Mouse (Mus musculus) MEL (cell line): ENCODE measurements around the gene Tab1. TPM values are rescaled to one million over a fixed set of nuclear protein-coding genes. Genes with fewer than 3 reads are reported as not detected.
"Not testable (repeated sequence)": the region's sequence is repeated elsewhere in the genome, so short reads cannot be mapped to it uniquely, and the experiment has no call there.

Source experiments
- DNase-seq: peaks from one replicate; pipeline ENCODE4 v3.0.0; 2011; ENCODE audit warnings: low read depth, low spot score
- H3K27ac ChIP-seq: 2 replicates; pipeline ENCODE4 v1.5.1; 2012; ENCODE audit warnings: low read depth, mild to moderate bottlenecking, control low read depth, low read length, moderate library complexity; ENCODE audit not compliant: control insufficient read depth
- H3K27me3 ChIP-seq, 2 experiments: fragments of 150-350 bp in 1 of 2; sonication (generic) in 1 of 2; 2 replicates each; pipeline ENCODE4 v1.6.1; 2012; ENCODE audit warnings: low read length in 2 of 2, mild to moderate bottlenecking in 2 of 2, improper control_type of control experiment in 1 of 2, moderate library complexity in 1 of 2; ENCODE audit not compliant: insufficient read depth in 2 of 2, control insufficient read depth in 1 of 2
- H3K36me3 ChIP-seq, 2 experiments: 2 replicates each; pipeline ENCODE4 v1.6.1; 2012 to 2014; ENCODE audit warnings: low read length in 2 of 2, improper control_type of control experiment in 1 of 2, inconsistent platforms in 1 of 2, mild to moderate bottlenecking in 1 of 2; ENCODE audit not compliant: insufficient read depth in 2 of 2, control insufficient read depth in 1 of 2
- H3K4me1 ChIP-seq, 2 experiments: fragments of 150-350 bp in 1 of 2; sonication (generic) in 1 of 2; 2 replicates each; pipeline ENCODE4 v1.6.1; 2012; ENCODE audit warnings: low read length in 2 of 2, improper control_type of control experiment in 1 of 2, mild to moderate bottlenecking in 1 of 2; ENCODE audit not compliant: insufficient read depth in 2 of 2, control insufficient read depth in 1 of 2
- H3K4me3 ChIP-seq, 2 experiments: fragments of 150-350 bp in 1 of 2; sonication (generic) in 1 of 2; 2 replicates each; pipeline ENCODE4 v1.5.1; 2012; ENCODE audit warnings: low read depth in 2 of 2, low read length in 2 of 2, mild to moderate bottlenecking in 2 of 2, moderate library complexity in 2 of 2, control low read depth in 1 of 2, improper control_type of control experiment in 1 of 2; ENCODE audit not compliant: control insufficient read depth in 1 of 2, insufficient read depth in 1 of 2
- H3K79me2 ChIP-seq: 2 replicates; pipeline ENCODE4 v1.6.1; 2012; ENCODE audit warnings: mild to moderate bottlenecking, low read length, moderate library complexity; ENCODE audit not compliant: control insufficient read depth, poor library complexity, insufficient read depth
- H3K9ac ChIP-seq: 2 replicates; pipeline ENCODE4 v1.6.1; 2012; ENCODE audit warnings: low read depth, mild to moderate bottlenecking, control low read depth, low read length, moderate library complexity; ENCODE audit not compliant: control insufficient read depth, poor library complexity, severe bottlenecking
- H3K9me3 ChIP-seq: fragments of 150-350 bp; sonication (generic); replicated peaks from 2 replicates; pipeline ENCODE4 v1.6.1; 2012; ENCODE audit warnings: mild to moderate bottlenecking, low read length, improper control_type of control experiment, moderate library complexity; ENCODE audit not compliant: insufficient read depth
- CHD2 ChIP-seq: IDR thresholded peaks from 2 replicates; pipeline ENCODE4 v1.6.1; 2011; ENCODE audit warnings: low read length, improper control_type of control experiment
- ELF1 ChIP-seq: IDR thresholded peaks from 2 replicates; pipeline ENCODE4 v1.6.1; 2014; ENCODE audit warnings: low read depth, mild to moderate bottlenecking, inconsistent platforms, low read length, improper control_type of control experiment, moderate library complexity
- GATA1 ChIP-seq: IDR thresholded peaks from 2 replicates; pipeline ENCODE4 v1.6.1; 2011; ENCODE audit warnings: low read depth, low read length, improper control_type of control experiment
- MAFK ChIP-seq: IDR thresholded peaks from 2 replicates; pipeline ENCODE4 v1.6.1; 2011; ENCODE audit warnings: low read depth, mild to moderate bottlenecking, low read length, improper control_type of control experiment, borderline replicate concordance
- MAZ ChIP-seq: IDR thresholded peaks from 2 replicates; pipeline ENCODE4 v1.6.1; 2012; ENCODE audit warnings: low read depth, mild to moderate bottlenecking, inconsistent platforms, low read length, improper control_type of control experiment
- POLR2AphosphoS2 ChIP-seq: IDR thresholded peaks from 2 replicates; pipeline ENCODE4 v1.6.1; 2011; ENCODE audit warnings: low read length, improper control_type of control experiment
- POLR2AphosphoS5 ChIP-seq: IDR thresholded peaks from 2 replicates; pipeline ENCODE4 v1.6.1; 2012; ENCODE audit warnings: low read depth, borderline replicate concordance, mild to moderate bottlenecking, inconsistent platforms, low read length, moderate library complexity, mixed read lengths
- RAD21 ChIP-seq: IDR thresholded peaks from 2 replicates; pipeline ENCODE4 v1.6.1; 2011; ENCODE audit warnings: mild to moderate bottlenecking, low read depth, low read length, improper control_type of control experiment
- USF1 ChIP-seq: IDR thresholded peaks from 2 replicates; pipeline ENCODE4 v1.6.1; 2014; ENCODE audit warnings: low read depth, mild to moderate bottlenecking, inconsistent platforms, low read length, improper control_type of control experiment, moderate library complexity
- polyA plus RNA-seq, 2 experiments: library from polyadenylated mRNA; stranded (reverse) in 1 of 2; unstranded in 1 of 2; fragments of >175 nt in 1 of 2; fragments of >200 nt in 1 of 2; gene quantifications; 2 replicates each; pipeline versions ENCODE4 v1.2.1 to v1.2.4; 2012; ENCODE audit warnings: low replicate concordance in 2 of 2, low read depth in 1 of 2; ENCODE audit not compliant: insufficient read length in 2 of 2, insufficient read depth in 1 of 2, missing spikeins in 1 of 2
- total RNA-seq: library from RNA; depleted of rRNA; stranded (reverse); fragments of 300-350 nt; gene quantifications from 2 replicates; pipeline ENCODE4 v1.2.3, GENCODE M21; 2012

The Tab1 gene
- total and polyA plus RNA-seq, 3 experiments, result 23.3 to 31.1 TPM; not detected in 1

DNA sequence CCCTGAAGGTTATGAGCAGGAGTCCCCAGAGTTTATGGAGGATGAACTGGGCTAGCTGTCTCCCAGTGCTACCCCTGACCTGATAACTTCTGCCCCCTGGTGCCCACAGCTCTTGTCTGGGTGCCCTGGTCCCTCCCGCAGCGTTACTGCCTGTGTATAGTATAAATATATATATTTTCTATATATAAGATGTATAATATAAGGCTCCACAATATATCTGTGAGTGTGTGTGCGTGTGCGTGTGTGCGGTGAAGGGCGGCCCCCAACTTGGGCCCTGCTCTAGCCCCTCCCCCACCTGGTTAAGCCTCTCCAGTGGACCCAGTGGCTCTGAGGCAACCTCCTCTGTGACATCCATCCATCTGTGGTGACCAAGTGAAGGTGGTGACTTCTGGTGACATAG is 13.9 kb upstream of the Tab1 start:
- no peak overlapping the region for H3K9ac ChIP-seq
- H3K27me3 ChIP-seq, result no peaks in the 10 kb centered on the region
- H3K4me3 ChIP-seq, result no peak overlapping the region
- DNase-seq, result no peak
- H3K27ac ChIP-seq, result no peak overlapping the region
- TF ChIP-seq ELF1 (no peak), CHD2 (no peak), RAD21 (no peak), MAZ (no peak), GATA1 (no peak), MAFK (no peak)
- H3K79me2 ChIP-seq, result no peaks in the 10 kb centered on the region
- peaks cover 0 to 3% of the 10 kb centered on the region in 2 experiments; a peak in 2 of 4 replicates for H3K4me1 ChIP-seq
- no peaks in the 10 kb centered on the region for H3K9me3 ChIP-seq
- H3K36me3 ChIP-seq, result no peaks in the 10 kb centered on the region

DNA sequence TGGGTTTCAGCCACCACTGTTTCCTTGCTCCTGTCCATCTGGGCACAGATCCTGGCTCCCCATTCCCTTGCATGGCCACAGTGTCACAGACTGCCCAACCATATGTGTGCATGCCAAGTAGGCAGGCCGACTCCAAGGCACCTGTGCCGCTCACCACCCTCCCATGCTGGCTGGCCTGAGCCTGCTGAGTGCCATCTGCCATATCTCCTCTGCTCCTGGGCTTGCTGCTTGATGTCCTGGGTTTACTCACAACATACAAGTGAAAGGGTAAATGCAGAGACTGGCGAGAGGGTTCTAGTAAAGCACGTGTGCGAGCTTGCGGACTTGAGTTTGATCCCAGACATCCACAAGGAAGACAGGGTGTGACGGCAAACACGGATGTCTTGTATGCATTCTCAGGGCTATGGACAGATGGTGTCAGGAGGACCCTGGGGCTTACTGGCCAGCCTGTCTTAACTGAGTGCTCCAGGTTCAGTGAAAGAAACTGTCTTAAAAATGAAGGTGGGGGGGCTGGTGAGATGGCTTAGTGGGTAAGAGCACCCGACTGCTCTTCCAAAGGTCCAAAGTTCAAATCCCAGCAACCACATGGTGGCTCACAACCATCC is 11.1 kb upstream of the Tab1 start:
- DNase-seq, result no peak

DNA sequence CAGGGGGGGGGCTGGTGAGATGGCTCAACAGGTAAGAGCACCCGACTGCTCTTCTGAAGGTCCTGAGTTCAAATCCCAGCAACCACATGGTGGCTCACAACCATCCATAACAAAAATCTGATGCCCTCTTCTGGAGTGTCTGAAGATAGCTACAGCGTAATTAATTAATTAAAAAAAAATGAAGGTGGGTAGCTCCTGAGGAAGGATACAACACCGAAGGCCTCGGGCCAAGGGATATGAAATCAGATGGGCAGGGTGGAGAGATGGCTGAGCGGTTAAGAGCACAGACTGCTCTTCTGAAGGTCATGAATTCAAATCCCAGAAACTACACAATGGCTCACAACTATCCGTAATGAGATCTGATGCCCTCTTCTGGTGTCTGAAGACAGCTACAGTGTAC is 10.5 kb upstream of the Tab1 start:
- H3K79me2 ChIP-seq, H3K4me3 ChIP-seq, H3K27ac ChIP-seq, H3K36me3 ChIP-seq, DNase-seq, H3K27me3 ChIP-seq, H3K4me1 ChIP-seq, H3K9ac ChIP-seq, H3K9me3 ChIP-seq: not testable (repeated sequence)

More for the DNA sequence above, 11.1 kb upstream of the Tab1 start:
- TF ChIP-seq USF1 (no peak), POLR2AphosphoS2 (0 out of 2 replicates have a peak, but pooled peaks have one; percentile 23), POLR2AphosphoS5 (no peak)
- Histone ChIP-seq H3K27me3 (no peaks in the 10 kb centered on the region), H3K27ac (no peak overlapping the region), H3K4me1 (no peaks in the 10 kb centered on the region; a peak in 1 of 4 replicates), H3K9ac (no peak overlapping the region), H3K9me3 (no peaks in the 10 kb centered on the region), H3K36me3 (no peaks in the 10 kb centered on the region), H3K4me3 (no peak overlapping the region), H3K79me2 (no peaks in the 10 kb centered on the region)

DNA sequence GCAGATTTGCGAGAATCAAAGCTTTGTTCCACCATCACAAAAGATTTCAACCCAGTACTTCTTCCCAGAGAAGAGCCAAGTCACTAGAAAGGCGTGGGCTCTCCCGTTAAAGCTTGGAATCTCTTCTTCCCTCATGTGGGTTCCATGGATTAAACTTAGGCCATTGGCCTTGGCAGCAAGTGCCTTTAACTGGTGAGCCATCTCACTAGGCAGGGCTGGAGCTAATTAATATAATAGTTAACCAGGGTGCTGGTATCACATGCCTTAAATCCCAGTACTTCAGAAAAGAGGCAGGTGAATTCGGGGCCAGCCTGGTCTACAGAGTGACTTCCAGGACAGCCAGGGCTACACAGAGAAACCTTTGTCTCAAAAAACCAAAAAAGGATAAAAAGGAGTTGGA is 8.3 kb upstream of the Tab1 start:
- Histone ChIP-seq H3K27ac (no peak overlapping the region), H3K9ac (no peak overlapping the region), H3K9me3 (no peaks in the 10 kb centered on the region), H3K4me1 (peaks cover under 1 to 4% of the 10 kb centered on the region in 2 experiments), H3K36me3 (peaks cover 0 to 2% of the 10 kb centered on the region in 2 experiments; a peak in 2 of 4 replicates), H3K4me3 (no peak overlapping the region), H3K79me2 (no peaks in the 10 kb centered on the region), H3K27me3 (no peaks in the 10 kb centered on the region)
- DNase-seq, result no peak
- TF ChIP-seq CHD2, result no peak
